In the genomic region with DNA sequence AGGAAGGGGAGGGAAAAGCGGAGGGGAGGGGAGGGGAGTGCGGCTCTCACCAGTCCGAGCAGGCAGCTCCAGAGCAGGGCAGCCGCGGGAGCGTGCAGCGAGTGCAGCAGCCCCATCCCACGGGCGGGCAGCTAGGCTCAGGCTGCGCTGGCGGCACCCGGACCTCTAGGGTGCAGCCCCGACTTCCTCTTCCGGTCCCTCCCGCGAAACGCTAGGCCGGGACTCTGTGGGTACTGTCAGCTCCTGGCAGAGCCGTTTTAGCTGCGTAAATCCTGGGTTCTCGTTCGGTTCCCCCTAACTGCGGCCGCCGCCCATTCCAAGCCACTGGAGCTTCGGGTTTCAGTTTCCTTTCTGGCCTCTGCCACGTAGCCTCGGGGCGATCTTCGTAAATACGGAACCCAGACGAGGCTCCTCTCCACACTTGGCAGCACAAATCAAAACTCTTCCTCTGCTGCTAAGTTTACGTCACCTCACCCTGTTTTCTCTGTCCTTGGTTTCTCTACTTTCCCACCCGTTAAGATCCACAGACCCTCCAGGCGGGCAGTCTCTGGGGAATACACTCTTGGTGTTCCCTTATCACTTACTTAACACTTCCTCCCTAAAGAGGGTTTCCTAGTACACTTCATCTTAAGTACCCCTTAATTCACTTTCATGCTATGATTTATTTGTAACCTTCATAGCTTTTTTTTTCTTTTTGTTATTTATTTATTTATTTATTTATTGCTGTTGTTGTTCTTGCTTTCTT, we compare ENCODE assay signal across 8 mouse cellular contexts. TPM values are rescaled to one million over a fixed set of nuclear protein-coding genes. Genes with fewer than 3 reads are reported as not detected.
DNase-seq lines count a peak whose midpoint lies in the region; ATAC-seq lines count a peak whose summit lies in the region.

Gene Sppl2a, minus strand, starts transcription at position 339 of the 745 bp plus-strand sequence.

- no peaks in the 10 kb centered on the region for H3K36me3 ChIP-seq in lung, embryonic 16.5 days (ENCODE audit: control insufficient read depth, insufficient read depth, low read length)

- 2% methylated on average over 34 of the region's 35 CpGs for WGBS in lung, embryonic 16.5 days

- H3K9ac ChIP-seq in lung, embryonic 16.5 days (ENCODE audit: low read length), result peak within 1 kb of the TSS; percentile 90

- peak within 1 kb of the TSS; percentile 71 for H3K4me3 ChIP-seq in lung, embryonic 16.5 days (ENCODE audit: low read length)

- H3K9me3 ChIP-seq in lung, embryonic 16.5 days (ENCODE audit: control insufficient read depth, low read length), result no peaks in the 10 kb centered on the region

- peak within 1 kb of the TSS; percentile 74 for H3K4me2 ChIP-seq in lung, embryonic 16.5 days (ENCODE audit: low read depth, low read length)

- peak; percentile 67 for DNase-seq in MEL-GATA-1-ER (ENCODE audit: extremely low read depth, low read depth)
- peak; percentile 85 for DNase-seq in cerebellum, adult 8-10 months
- DNase-seq in forelimb bud, embryonic 11.5 days (ENCODE audit: low read depth, low spot score), result peak; percentile 91
- DNase-seq in layer of hippocampus, adult 9-10 months (ENCODE audit: low spot score), result peak; percentile 38
- peak; percentile 78 for DNase-seq in ovary, postnatal 10 days (ENCODE audit: low spot score)
- peak; percentile 77 to 82 for DNase-seq in thymus, postnatal 10 days (ENCODE audit: low spot score in 2 of 2)

- peak within 1 kb of the TSS; percentile 99 for H3K27ac ChIP-seq in lung, embryonic 16.5 days (ENCODE audit: low read length)

- ATAC-seq in hematopoietic stem cell, adult 5-6 weeks (replicated peaks in 1 of 2; ENCODE audit: insufficient read depth in 1 of 2, low FRiP score in 2 of 2, low TSS enrichment in 1 of 2, low read depth in 1 of 2, poor library complexity in 2 of 2, severe bottlenecking in 2 of 2), result peak; percentile 96 to 100
- peak; percentile 100 for ATAC-seq in lung, embryonic 16.5 days (ENCODE audit: low read depth)

- no peaks in the 10 kb centered on the region for H3K27me3 ChIP-seq in lung, embryonic 16.5 days (ENCODE audit: control insufficient read depth, insufficient read depth, low read depth, low read length)

- peaks cover 5% of the 10 kb centered on the region; the same call in 1 of the 2 replicates for H3K4me1 ChIP-seq in lung, embryonic 16.5 days (replicated peaks; ENCODE audit: control insufficient read depth, insufficient read depth, low read length)

RNA-seq across cellular contexts. Expression of gene Sppl2a, which starts in this region (rescaled TPM):
- total RNA-seq in hematopoietic stem cell, adult 5-6 weeks (2017), result 39.4 and 41.6 TPM in 2 replicates
- polyA plus RNA-seq in lung, embryonic 16.5 days (2015; fragmentation: Nextera tagmentation; extraction: Ambion mirVana), result 42.5 and 43.8 TPM in 2 replicates

Comparison
In these comparisons a context has a peak if more than half of its experiments do, and no peak if none do; other contexts are left out.
1. Peak in every context shown above with its lines: DNase-seq, ATAC-seq, H3K4me3 ChIP-seq and H3K27ac ChIP-seq.
2. DNase-seq: peak in every context shown above with its lines; median percentile 91 in forelimb bud, embryonic 11.5 days; 85 in cerebellum, adult 8-10 months; 80 in thymus, postnatal 10 days; 78 in ovary, postnatal 10 days; 67 in MEL-GATA-1-ER; 38 in layer of hippocampus, adult 9-10 months.